Mouse (Mus musculus) C2C12 (cell line): Measurements from ENCODE around the gene Gak. TPM values are rescaled to one million over a fixed set of nuclear protein-coding genes. Genes with fewer than 3 reads are reported as not detected.
A peak's percentile ranks its signal among the peaks of the same experiment; 100 is the strongest.

Source experiments
- H3K27me3 ChIP-seq: one replicate; pipeline ENCODE4 v1.6.1; 2011; ENCODE audit not compliant: control insufficient read depth, insufficient read depth, insufficient read length
- H3K36me3 ChIP-seq: one replicate; pipeline ENCODE4 v1.6.1; 2011; ENCODE audit not compliant: control insufficient read depth, insufficient read depth
- H3K4me3 ChIP-seq: one replicate; pipeline ENCODE4 v1.5.1; 2011; ENCODE audit warnings: mild to moderate bottlenecking, control low read depth; ENCODE audit not compliant: poor library complexity, insufficient read depth, severe bottlenecking
- H3K79me2 ChIP-seq: one replicate; pipeline ENCODE4 v1.6.1; 2011; ENCODE audit not compliant: control insufficient read depth, insufficient read depth
- H3K79me3 ChIP-seq: one replicate; pipeline ENCODE4 v1.6.1; 2011; ENCODE audit warnings: low read depth, control low read depth
- H3ac ChIP-seq: one replicate; pipeline ENCODE3; 2011; ENCODE audit warnings: low read depth; ENCODE audit not compliant: control insufficient read depth, insufficient read length
- CEBPB ChIP-seq: IDR thresholded peaks from one replicate; pipeline ENCODE4 v1.6.1; 2011; ENCODE audit warnings: low read depth, mild to moderate bottlenecking, control low read depth, moderate library complexity
- CTCF ChIP-seq: IDR thresholded peaks from one replicate; pipeline ENCODE4 v1.5.1; 2011; ENCODE audit not compliant: control insufficient read depth, insufficient read depth, insufficient read length
- FOSL1 ChIP-seq: IDR thresholded peaks from one replicate; pipeline ENCODE4 v1.8.0; 2011; ENCODE audit warnings: mild to moderate bottlenecking, low read length; ENCODE audit not compliant: poor library complexity, insufficient read depth, severe bottlenecking
- MAX ChIP-seq: IDR thresholded peaks from one replicate; pipeline ENCODE4 v1.6.1; 2011; ENCODE audit warnings: mild to moderate bottlenecking, control low read depth
- MYOD1 ChIP-seq: IDR thresholded peaks from one replicate; pipeline ENCODE4 v1.6.1; 2011; ENCODE audit warnings: low read depth; ENCODE audit not compliant: control insufficient read depth, insufficient read length
- MYOG ChIP-seq: IDR thresholded peaks from one replicate; pipeline ENCODE4 v1.6.1; 2011; ENCODE audit not compliant: control insufficient read depth, insufficient read length; ENCODE audit errors: extremely low read depth
- USF1 ChIP-seq: IDR thresholded peaks from one replicate; pipeline ENCODE4 v1.6.1; 2011; ENCODE audit warnings: low read depth, mild to moderate bottlenecking, control low read depth, moderate library complexity
- long read RNA-seq, 2 experiments: library from polyadenylated mRNA; unstranded; transcript quantifications; one replicate each; pipeline ENCODE4 v2.0.0; 2019 to 2020
- polyA plus RNA-seq: library from polyadenylated mRNA; unstranded; fragments of >200 nt; fragmentation: generic; extraction: Trizol; gene quantifications from one replicate; pipeline ENCODE4 v1.2.1, GENCODE M21; 2012; ENCODE audit warnings: missing spikeins

Gak gene
- 44.0 TPM for polyA plus RNA-seq
- long read RNA-seq, experiment 1, full-length matches to known transcripts, result 1 of 10 reads
- long read RNA-seq, experiment 1, partial matches to known transcripts, result 4 of 10 reads
- long read RNA-seq, experiment 1, other reads (novel, unspliced or antisense), result 5 of 10 reads
- long read RNA-seq, experiment 2, partial matches to known transcripts, result 28 of 37 reads
- long read RNA-seq, experiment 2, other reads (novel, unspliced or antisense), result 9 of 37 reads

DNA sequence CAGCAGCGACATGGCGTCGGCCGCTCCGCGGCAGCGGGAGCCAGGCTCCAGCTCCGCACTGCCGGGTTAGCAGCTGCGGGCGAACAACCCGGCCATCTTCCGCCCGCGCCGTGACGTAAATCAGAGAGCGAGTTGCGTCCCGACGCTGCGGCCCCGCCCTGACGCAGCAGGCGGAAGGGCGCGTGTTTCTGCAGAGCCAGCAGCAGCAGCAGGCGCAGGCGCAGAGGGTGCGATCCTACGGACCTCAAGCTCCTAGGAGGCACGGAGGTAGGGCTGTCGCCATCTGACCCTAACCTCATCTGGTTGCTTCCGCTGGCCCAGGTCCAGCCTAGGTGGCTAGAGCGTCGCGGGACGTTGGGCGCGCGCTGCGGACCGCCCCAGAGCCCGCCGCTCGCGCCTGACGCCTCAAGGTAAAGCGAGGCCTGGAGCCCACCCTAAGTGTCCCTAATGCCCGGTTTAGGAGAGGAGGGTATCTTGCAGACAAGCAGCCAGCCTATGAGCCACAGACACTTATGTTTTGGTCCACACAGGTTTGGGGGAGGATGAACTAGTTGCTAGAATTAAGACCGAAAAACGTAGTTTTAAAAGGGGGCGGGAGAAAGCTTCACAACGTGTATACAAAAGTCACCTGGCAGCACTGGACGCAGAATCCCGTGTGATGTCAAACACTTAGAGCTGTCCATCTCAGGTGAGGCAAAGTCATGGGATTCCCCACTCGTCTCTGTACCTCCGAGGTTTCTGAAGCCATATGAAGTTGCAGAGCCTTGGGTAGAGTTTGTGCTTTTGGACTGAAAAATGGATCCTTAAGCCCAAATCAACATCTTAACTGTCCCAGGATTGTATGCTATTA lies at the start of gene Gak, which contains the start of gene Tmem175:
Gene Gak (minus strand): TSS at position 122 of the 850 bp plus-strand sequence.
Gene Tmem175 (plus strand): TSS at position 137 of the 850 bp plus-strand sequence.
- TF ChIP-seq FOSL1 (no peak), MAX (no peak), CTCF (no peak), USF1 (no peak), MYOG (no peak), MYOD1 (no peak), CEBPB (no peak)
- H3K79me2 ChIP-seq, result peaks cover 60% of the 10 kb centered on the region
- no peaks in the 10 kb centered on the region for H3K27me3 ChIP-seq
- H3K4me3 ChIP-seq, result peak within 1 kb of the TSS; percentile 72
- H3K36me3 ChIP-seq, result peaks cover 10% of the 10 kb centered on the region
- H3K79me3 ChIP-seq, result peaks cover 46% of the 10 kb centered on the region
- peak within 1 kb of the TSS; percentile 86 for H3ac ChIP-seq

DNA sequence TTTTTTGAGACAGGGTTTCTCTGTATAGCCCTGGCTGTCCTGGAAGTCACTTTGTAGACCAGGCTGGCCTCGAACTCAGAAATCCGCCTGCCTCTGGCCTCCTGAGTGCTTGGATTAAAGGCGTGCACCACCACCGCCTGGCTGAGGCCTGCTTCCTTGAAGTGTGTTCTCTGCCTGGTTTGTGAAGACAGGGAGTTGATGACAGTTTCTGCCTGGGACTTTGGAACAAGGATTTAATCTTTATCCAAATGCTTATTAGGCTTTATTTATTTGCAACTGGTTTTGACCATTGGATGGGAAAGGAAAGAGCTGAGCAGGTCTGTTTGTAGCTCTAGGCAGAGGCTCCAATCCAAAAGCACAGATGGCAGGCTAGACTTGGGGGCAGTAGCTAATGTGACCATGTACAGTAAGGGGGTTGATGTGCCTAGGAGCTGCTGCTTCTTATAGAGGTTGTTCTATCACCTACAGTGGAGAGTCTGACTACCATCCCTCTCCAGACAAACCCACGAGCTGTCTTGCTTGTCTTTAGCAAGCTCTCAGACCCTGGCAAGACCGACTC lies 48.8 kb upstream of the Gak start:
- no peak for TF ChIP-seq CTCF
- TF ChIP-seq MYOG, result no peak
- no peak for TF ChIP-seq CEBPB
- no peak for TF ChIP-seq MAX
- no peak for TF ChIP-seq USF1
- H3K27me3 ChIP-seq, result no peaks in the 10 kb centered on the region
- no peaks in the 10 kb centered on the region for H3K79me2 ChIP-seq
- no peak overlapping the region for H3ac ChIP-seq
- no peak overlapping the region for H3K4me3 ChIP-seq
- no peaks in the 10 kb centered on the region for H3K36me3 ChIP-seq
- H3K79me3 ChIP-seq, result no peaks in the 10 kb centered on the region

DNA sequence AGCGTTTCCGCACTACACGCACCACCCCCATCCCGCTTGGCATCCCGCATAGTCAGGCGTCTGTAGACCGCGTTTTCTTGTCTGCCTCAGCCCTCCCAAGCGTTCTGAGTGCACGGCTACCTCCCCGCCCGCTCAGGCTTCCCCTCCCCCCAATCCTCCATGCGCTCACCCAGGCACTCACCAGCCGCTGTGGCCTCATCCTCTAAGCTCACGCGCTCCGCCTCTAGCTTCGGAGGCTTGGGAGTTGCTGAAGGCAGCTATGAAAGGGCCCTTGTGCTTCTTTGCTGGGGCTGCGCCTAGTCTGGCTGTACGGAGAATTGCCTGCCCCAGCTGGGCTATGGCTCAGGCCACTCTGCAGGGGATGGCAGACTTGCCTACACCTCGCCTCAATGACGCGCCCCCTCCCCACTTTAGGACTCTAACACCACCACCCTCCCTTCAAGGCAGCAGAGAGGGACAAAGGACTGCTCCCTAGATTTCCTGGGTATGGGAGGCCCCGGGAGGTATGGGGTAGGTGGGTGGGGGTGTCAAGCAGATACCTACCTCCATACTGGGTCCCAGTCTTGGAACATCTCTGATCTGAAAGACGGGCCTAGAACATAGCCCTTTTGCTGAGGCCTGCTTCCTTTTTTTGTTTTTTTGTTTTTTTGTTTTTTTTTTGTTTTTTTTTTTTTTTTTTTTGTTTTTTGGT lies 48.2 kb upstream of the Gak start:
- no peaks in the 10 kb centered on the region for H3K79me2 ChIP-seq
- H3K4me3 ChIP-seq, result no peak overlapping the region
- no peaks in the 10 kb centered on the region for H3K79me3 ChIP-seq
- no peak for TF ChIP-seq FOSL1
- no peak for TF ChIP-seq MAX
- TF ChIP-seq MYOG, result no peak
- TF ChIP-seq CEBPB, result no peak
- TF ChIP-seq CTCF, result no peak
- no peak for TF ChIP-seq USF1
- TF ChIP-seq MYOD1, result no peak
- H3K27me3 ChIP-seq, result no peaks in the 10 kb centered on the region
- no peaks in the 10 kb centered on the region for H3K36me3 ChIP-seq
- no peak overlapping the region for H3ac ChIP-seq

DNA sequence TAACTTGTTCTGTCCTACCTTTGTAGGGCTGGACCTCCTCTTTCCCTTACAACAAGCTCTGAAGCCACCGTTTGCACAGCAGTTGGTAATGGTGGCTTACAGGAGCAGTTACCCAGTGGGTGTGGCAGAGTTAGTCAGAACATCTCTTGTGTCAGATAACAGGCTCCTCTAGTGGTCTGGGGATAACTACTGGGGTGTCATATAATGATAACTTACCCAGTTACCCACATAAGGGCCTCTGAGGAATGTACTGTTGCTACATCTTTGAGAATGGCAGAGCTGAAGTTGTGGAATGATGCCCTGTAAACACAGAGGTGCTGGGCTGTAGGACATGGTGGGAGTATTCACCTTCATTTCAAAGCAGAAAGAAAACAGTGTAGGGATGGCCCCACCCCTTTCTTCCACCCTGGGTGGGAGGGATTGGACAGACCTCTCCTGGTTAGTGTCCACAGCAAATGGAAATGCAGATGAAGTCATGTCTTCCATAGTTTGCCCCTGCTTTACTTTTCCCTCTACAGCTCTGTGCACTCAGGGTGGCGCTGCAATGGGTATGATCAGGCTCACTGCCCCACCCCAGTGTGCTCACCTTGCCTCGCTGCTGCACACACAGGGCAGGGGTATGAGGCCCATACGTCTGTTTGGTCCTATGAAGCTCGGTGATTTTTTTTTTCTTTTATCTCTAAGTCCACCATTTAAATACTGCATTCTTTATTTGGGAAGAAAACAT lies 47.4 kb upstream of the Gak start:
- Histone ChIP-seq H3K36me3 (no peaks in the 10 kb centered on the region), H3ac (no peak overlapping the region), H3K27me3 (no peaks in the 10 kb centered on the region), H3K79me2 (no peaks in the 10 kb centered on the region), H3K4me3 (no peak overlapping the region), H3K79me3 (no peaks in the 10 kb centered on the region)
- TF ChIP-seq CTCF (no peak), FOSL1 (no peak), USF1 (no peak), MAX (no peak), MYOG (no peak), MYOD1 (no peak), CEBPB (no peak)

DNA sequence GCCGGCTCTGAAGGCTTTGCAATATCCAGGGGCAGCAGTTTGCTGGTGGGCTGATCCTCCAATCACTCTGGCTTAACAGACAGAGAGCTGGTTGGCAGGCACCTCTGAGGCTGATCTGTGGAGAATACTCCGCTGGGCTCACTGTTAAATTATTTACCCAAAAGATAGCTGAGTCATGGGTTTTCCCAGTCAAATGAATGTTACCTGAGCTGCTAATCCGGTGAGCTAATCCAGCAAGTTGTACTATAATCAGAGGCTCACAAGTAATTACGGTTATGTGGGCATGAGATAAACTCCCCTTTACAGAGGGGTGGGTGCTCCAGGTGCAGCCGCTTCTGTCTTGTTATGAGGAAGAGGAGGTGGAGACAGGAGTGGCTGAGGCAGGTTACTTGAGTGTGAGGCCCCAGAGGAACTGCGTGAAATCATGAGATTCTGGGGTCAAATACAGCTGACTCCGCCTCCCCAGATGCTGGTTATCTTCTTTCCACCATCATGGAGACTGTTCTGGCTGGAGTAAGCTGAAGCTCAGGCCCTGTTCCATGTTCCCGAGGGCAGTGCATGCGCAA lies 45.8 kb upstream of the Gak start, which contains the start of gene Slc26a1:
Gene Slc26a1 (minus strand): TSS at position 319 of the 566 bp plus-strand sequence.
- Histone ChIP-seq H3K4me3 (no peak within 1 kb of the TSS), H3K27me3 (no peaks in the 10 kb centered on the region), H3K79me2 (no peaks in the 10 kb centered on the region), H3K36me3 (no peaks in the 10 kb centered on the region), H3ac (no peak within 1 kb of the TSS), H3K79me3 (no peaks in the 10 kb centered on the region)
- TF ChIP-seq CEBPB (no peak), CTCF (no peak), FOSL1 (no peak), USF1 (no peak), MYOD1 (no peak), MYOG (no peak), MAX (no peak)
